Mouse (Mus musculus): ENCODE measurements around the gene Pcbp3. TPM values are rescaled to one million over a fixed set of nuclear protein-coding genes. Genes with fewer than 3 reads are reported as not detected.
A peak's percentile ranks its signal among the peaks of the same experiment; 100 is the strongest.
"Not testable (repeated sequence)": the region's sequence is repeated elsewhere in the genome, so short reads cannot be mapped to it uniquely, and the experiment has no call there.

The Pcbp3 gene
- polyA plus RNA-seq, 1 experiment from 2014 or later: 23.8 TPM

- no peak for ATAC-seq (replicated peaks; ENCODE audit: insufficient number of reproducible peaks, low FRiP score, low TSS enrichment, low read depth)
- no peak overlapping the region for H3K4me2 ChIP-seq (ENCODE audit: low read depth, low read length)
Measured at GRCm38 (mm10) chr10:76988586-76988985, 26.9 kb upstream of the Pcbp3 start.

GRCm38 (mm10) chr10:76978042-76978441 is 16.4 kb upstream of the Pcbp3 start:
- H3K4me3 ChIP-seq (ENCODE audit: low read depth, low read length): no peak overlapping the region
- no peaks in the 10 kb centered on the region for H3K9me3 ChIP-seq (replicated peaks; ENCODE audit: control insufficient read depth, low read length)

More at GRCm38 (mm10) chr10:76988586-76988985, 26.9 kb upstream of the Pcbp3 start:
- no peak overlapping the region for H3K9ac ChIP-seq (replicated peaks; ENCODE audit: low read length)
- no peaks in the 10 kb centered on the region for H3K4me1 ChIP-seq (ENCODE audit: control insufficient read depth, insufficient read depth, low read length)
- no peak overlapping the region for H3K27ac ChIP-seq (replicated peaks; ENCODE audit: low read depth, low read length)
- WGBS: 87% methylated on average over 5 of the region's 5 CpGs
- no peaks in the 10 kb centered on the region for H3K27me3 ChIP-seq (ENCODE audit: control insufficient read depth, insufficient read depth, low read length)
- no peaks in the 10 kb centered on the region for H3K9me3 ChIP-seq (replicated peaks; ENCODE audit: control insufficient read depth, low read length)
- no peak overlapping the region for H3K4me3 ChIP-seq (ENCODE audit: low read depth, low read length)
- no peak for DNase-seq (ENCODE audit: low spot score)
- no peaks in the 10 kb centered on the region for H3K36me3 ChIP-seq (replicated peaks; ENCODE audit: control insufficient read depth, insufficient read depth, low read depth, low read length)

GRCm38 (mm10) chr10:76976699-76977098 is 15.0 kb upstream of the Pcbp3 start:
- Histone ChIP-seq H3K36me3 (replicated peaks; ENCODE audit: control insufficient read depth, insufficient read depth, low read depth, low read length) (no peaks in the 10 kb centered on the region), H3K4me1 (ENCODE audit: control insufficient read depth, insufficient read depth, low read length) (peaks cover 3% of the 10 kb centered on the region; the same call in 1 of the 2 replicates), H3K4me2 (ENCODE audit: low read depth, low read length) (no peak overlapping the region), H3K27ac (replicated peaks; ENCODE audit: low read depth, low read length) (no peak overlapping the region; the same call in 1 of the 2 replicates), H3K4me3 (ENCODE audit: low read depth, low read length) (no peak overlapping the region), H3K9me3 (replicated peaks; ENCODE audit: control insufficient read depth, low read length) (no peaks in the 10 kb centered on the region), H3K27me3 (ENCODE audit: control insufficient read depth, insufficient read depth, low read length) (no peaks in the 10 kb centered on the region), H3K9ac (replicated peaks; ENCODE audit: low read length) (no peak overlapping the region)
- DNase-seq (ENCODE audit: low spot score) (peak; percentile 75), ATAC-seq (replicated peaks; ENCODE audit: insufficient number of reproducible peaks, low FRiP score, low TSS enrichment, low read depth) (no peak)
- WGBS: 30% methylated on average over 4 of the region's 4 CpGs

More at GRCm38 (mm10) chr10:76978042-76978441, 16.4 kb upstream of the Pcbp3 start:
- H3K36me3 ChIP-seq (replicated peaks; ENCODE audit: control insufficient read depth, insufficient read depth, low read depth, low read length): no peaks in the 10 kb centered on the region
- H3K4me1 ChIP-seq (ENCODE audit: control insufficient read depth, insufficient read depth, low read length): peaks cover 3% of the 10 kb centered on the region; the same call in 1 of the 2 replicates
- H3K4me2 ChIP-seq (ENCODE audit: low read depth, low read length): no peak overlapping the region
- no peak overlapping the region for H3K27ac ChIP-seq (replicated peaks; ENCODE audit: low read depth, low read length)
- no peaks in the 10 kb centered on the region for H3K27me3 ChIP-seq (ENCODE audit: control insufficient read depth, insufficient read depth, low read length)
- H3K9ac ChIP-seq (replicated peaks; ENCODE audit: low read length): no peak overlapping the region
- 44% methylated on average over 2 of the region's 2 CpGs for WGBS
- DNase-seq (ENCODE audit: low spot score) (peak; percentile 76), ATAC-seq (replicated peaks; ENCODE audit: insufficient number of reproducible peaks, low FRiP score, low TSS enrichment, low read depth) (no peak)

GRCm38 (mm10) chr10:76973797-76974436 is 12.2 kb upstream of the Pcbp3 start:
- 28% methylated on average over 15 of the region's 15 CpGs for WGBS
- Histone ChIP-seq H3K27me3 (ENCODE audit: control insufficient read depth, insufficient read depth, low read length) (no peaks in the 10 kb centered on the region), H3K36me3 (replicated peaks; ENCODE audit: control insufficient read depth, insufficient read depth, low read depth, low read length) (no peaks in the 10 kb centered on the region), H3K27ac (replicated peaks; ENCODE audit: low read depth, low read length) (no peak overlapping the region), H3K9me3 (replicated peaks; ENCODE audit: control insufficient read depth, low read length) (no peaks in the 10 kb centered on the region), H3K4me2 (ENCODE audit: low read depth, low read length) (no peak overlapping the region), H3K4me3 (ENCODE audit: low read depth, low read length) (no peak overlapping the region), H3K9ac (replicated peaks; ENCODE audit: low read length) (no peak overlapping the region), H3K4me1 (ENCODE audit: control insufficient read depth, insufficient read depth, low read length) (peaks cover 3% of the 10 kb centered on the region; the same call in 1 of the 2 replicates)
- ATAC-seq (replicated peaks; ENCODE audit: insufficient number of reproducible peaks, low FRiP score, low TSS enrichment, low read depth) (peak; percentile 58; the same call in 1 of the 2 replicates), DNase-seq (ENCODE audit: low spot score) (peak; percentile 51)

- H3K4me1 ChIP-seq (ENCODE audit: control insufficient read depth, insufficient read depth, low read length); H3K9me3 ChIP-seq (replicated peaks; ENCODE audit: control insufficient read depth, low read length); H3K27ac ChIP-seq (replicated peaks; ENCODE audit: low read depth, low read length); H3K27me3 ChIP-seq (ENCODE audit: control insufficient read depth, insufficient read depth, low read length); ATAC-seq (replicated peaks; ENCODE audit: insufficient number of reproducible peaks, low FRiP score, low TSS enrichment, low read depth); DNase-seq (ENCODE audit: low spot score); H3K4me2 ChIP-seq (ENCODE audit: low read depth, low read length); H3K4me3 ChIP-seq (ENCODE audit: low read depth, low read length); H3K9ac ChIP-seq (replicated peaks; ENCODE audit: low read length); H3K36me3 ChIP-seq (replicated peaks; ENCODE audit: control insufficient read depth, insufficient read depth, low read depth, low read length): not testable (repeated sequence)
- 79% methylated on average over 6 of the region's 6 CpGs for WGBS
Measured at GRCm38 (mm10) chr10:76972318-76972717, 10.6 kb upstream of the Pcbp3 start.

GRCm38 (mm10) chr10:76970974-76971373 is 9.3 kb upstream of the Pcbp3 start:
- Histone ChIP-seq H3K4me2 (ENCODE audit: low read depth, low read length) (no peak overlapping the region), H3K4me3 (ENCODE audit: low read depth, low read length) (no peak overlapping the region), H3K4me1 (ENCODE audit: control insufficient read depth, insufficient read depth, low read length) (peaks cover 3% of the 10 kb centered on the region; the same call in 1 of the 2 replicates), H3K9ac (replicated peaks; ENCODE audit: low read length) (no peak overlapping the region), H3K27ac (replicated peaks; ENCODE audit: low read depth, low read length) (no peak overlapping the region), H3K27me3 (ENCODE audit: control insufficient read depth, insufficient read depth, low read length) (no peaks in the 10 kb centered on the region), H3K36me3 (replicated peaks; ENCODE audit: control insufficient read depth, insufficient read depth, low read depth, low read length) (no peaks in the 10 kb centered on the region), H3K9me3 (replicated peaks; ENCODE audit: control insufficient read depth, low read length) (no peaks in the 10 kb centered on the region)
- 86% methylated on average over 7 of the region's 7 CpGs for WGBS
- no peak for DNase-seq (ENCODE audit: low spot score)
- no peak for ATAC-seq (replicated peaks; ENCODE audit: insufficient number of reproducible peaks, low FRiP score, low TSS enrichment, low read depth)

GRCm38 (mm10) chr10:76964436-76964835 is 2.7 kb upstream of the Pcbp3 start:
- Histone ChIP-seq H3K4me1 (ENCODE audit: control insufficient read depth, insufficient read depth, low read length) (peaks cover 3% of the 10 kb centered on the region; the same call in 1 of the 2 replicates), H3K27me3 (ENCODE audit: control insufficient read depth, insufficient read depth, low read length) (no peaks in the 10 kb centered on the region), H3K27ac (replicated peaks; ENCODE audit: low read depth, low read length) (no peak overlapping the region), H3K9me3 (replicated peaks; ENCODE audit: control insufficient read depth, low read length) (no peaks in the 10 kb centered on the region), H3K36me3 (replicated peaks; ENCODE audit: control insufficient read depth, insufficient read depth, low read depth, low read length) (no peaks in the 10 kb centered on the region), H3K4me3 (ENCODE audit: low read depth, low read length) (no peak overlapping the region), H3K4me2 (ENCODE audit: low read depth, low read length) (no peak overlapping the region), H3K9ac (replicated peaks; ENCODE audit: low read length) (no peak overlapping the region)
- WGBS: 11% methylated on average over 6 of the region's 6 CpGs
- DNase-seq (ENCODE audit: low spot score) (peak; percentile 29), ATAC-seq (replicated peaks; ENCODE audit: insufficient number of reproducible peaks, low FRiP score, low TSS enrichment, low read depth) (no peak)

GRCm38 (mm10) chr10:76963997-76964396 is 2.3 kb upstream of the Pcbp3 start:
- 13% methylated on average over 9 of the region's 9 CpGs for WGBS
- H3K36me3 ChIP-seq (replicated peaks; ENCODE audit: control insufficient read depth, insufficient read depth, low read depth, low read length): no peaks in the 10 kb centered on the region
- no peaks in the 10 kb centered on the region for H3K27me3 ChIP-seq (ENCODE audit: control insufficient read depth, insufficient read depth, low read length)
- H3K4me2 ChIP-seq (ENCODE audit: low read depth, low read length): no peak overlapping the region; the same call in 1 of the 2 replicates
- peak; percentile 47 for DNase-seq (ENCODE audit: low spot score)
- no peak overlapping the region for H3K27ac ChIP-seq (replicated peaks; ENCODE audit: low read depth, low read length)
- no peak for ATAC-seq (replicated peaks; ENCODE audit: insufficient number of reproducible peaks, low FRiP score, low TSS enrichment, low read depth)
- no peaks in the 10 kb centered on the region for H3K9me3 ChIP-seq (replicated peaks; ENCODE audit: control insufficient read depth, low read length)
- no peak overlapping the region for H3K4me3 ChIP-seq (ENCODE audit: low read depth, low read length)
- no peak overlapping the region for H3K9ac ChIP-seq (replicated peaks; ENCODE audit: low read length)
- H3K4me1 ChIP-seq (ENCODE audit: control insufficient read depth, insufficient read depth, low read length): peaks cover 3% of the 10 kb centered on the region; the same call in 1 of the 2 replicates
